Mouse (Mus musculus) spleen, adult 2 months (tissue): Measurements from ENCODE around the gene Rngtt. TPM values are rescaled to one million over a fixed set of nuclear protein-coding genes. Genes with fewer than 3 reads are reported as not detected.

Source experiments
- DNase-seq, 2 experiments: peaks; one replicate each; pipeline versions ENCODE4 v3.0.0 to v3.0.0-alpha.2; 2012 to 2021; ENCODE audit warnings: low spot score in 2 of 2, low read depth in 1 of 2
- H3K27ac ChIP-seq: fragments of 200-500 bp; 2 replicates; pipeline ENCODE4 v1.5.1; 2012; ENCODE audit warnings: low read length, inconsistent platforms; ENCODE audit not compliant: insufficient read depth
- H3K27me3 ChIP-seq: fragments of 200-500 bp; 2 replicates; pipeline ENCODE4 v1.6.1; 2012; ENCODE audit warnings: mild to moderate bottlenecking, moderate library complexity, low read length, inconsistent platforms; ENCODE audit not compliant: control insufficient read depth, insufficient read depth
- H3K36me3 ChIP-seq: fragments of 200-500 bp; 2 replicates; pipeline ENCODE4 v1.6.1; 2012; ENCODE audit warnings: mild to moderate bottlenecking, low read length, inconsistent platforms; ENCODE audit not compliant: control insufficient read depth, insufficient read depth
- H3K4me1 ChIP-seq: fragments of 200-500 bp; 2 replicates; pipeline ENCODE4 v1.6.1; 2011; ENCODE audit warnings: inconsistent platforms; ENCODE audit not compliant: control insufficient read depth, insufficient read depth, insufficient read length
- H3K4me3 ChIP-seq: fragments of 200-500 bp; 2 replicates; pipeline ENCODE4 v1.5.1; 2011; ENCODE audit warnings: mild to moderate bottlenecking, inconsistent platforms; ENCODE audit not compliant: insufficient read depth, insufficient read length; ENCODE audit errors: extremely low read depth
- CTCF ChIP-seq: fragments of 200-500 bp; IDR thresholded peaks from 2 replicates; pipeline ENCODE4 v1.5.1; 2011; ENCODE audit warnings: mild to moderate bottlenecking, inconsistent platforms; ENCODE audit not compliant: insufficient read depth, insufficient read length, insufficient replicate concordance; ENCODE audit errors: extremely low read depth
- POLR2A ChIP-seq: fragments of 200-500 bp; IDR thresholded peaks from 2 replicates; pipeline ENCODE4 v1.6.1; 2011; ENCODE audit warnings: low read depth, low read length, inconsistent platforms
- WGBS: fragments of 180-500 bp; shearing (Covaris S2); methylation state at CpG from one replicate; pipeline ENCODE4 v1.1.7; 2018; 5-methylcytosine and 5-hydroxymethylcytosine counted together
- polyA plus RNA-seq: library from polyadenylated mRNA; depleted of rRNA; stranded (reverse); fragments of >200 nt; gene quantifications from 2 replicates; pipeline ENCODE4 v1.2.3, GENCODE M21; 2012

The Rngtt gene
- polyA plus RNA-seq, 1 experiment, result 2.4 TPM

DNA sequence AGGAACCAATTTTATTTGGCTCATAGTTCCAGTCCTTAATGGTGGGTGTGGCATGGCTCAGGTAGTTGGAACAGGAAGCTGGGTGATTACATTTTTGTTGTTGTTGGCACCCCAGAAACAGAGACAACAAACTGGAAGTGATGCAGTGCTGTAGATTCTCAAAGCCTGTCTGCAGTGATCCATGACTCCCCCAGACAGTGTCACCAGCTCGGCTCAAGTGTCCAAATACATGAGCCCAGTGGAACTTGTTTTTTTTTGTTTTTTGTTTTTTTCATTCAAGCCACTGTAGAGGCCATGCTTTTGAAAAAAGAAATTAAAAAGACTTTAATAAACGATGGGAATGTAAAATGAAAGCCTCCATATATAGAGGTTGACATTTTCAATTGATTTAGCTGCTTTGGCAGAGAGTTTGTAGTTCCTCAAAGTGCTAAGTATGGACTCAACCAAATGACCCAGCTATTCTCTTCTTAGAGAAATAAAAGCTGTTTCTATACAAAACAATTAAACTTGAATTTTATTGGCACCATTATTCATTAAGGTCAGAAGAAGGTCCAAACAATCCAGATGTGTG, 95.7 kb downstream of the Rngtt start:
- TF ChIP-seq POLR2A (no peak), CTCF (no peak)
- Histone ChIP-seq H3K4me3 (no peak overlapping the region), H3K4me1 (no peaks in the 10 kb centered on the region), H3K36me3 (no peaks in the 10 kb centered on the region; the same call in 1 of the 2 replicates), H3K27me3 (no peaks in the 10 kb centered on the region), H3K27ac (no peak overlapping the region)
- 76% methylated on average over 2 of the region's 2 CpGs for WGBS
- DNase-seq, result no peak

DNA sequence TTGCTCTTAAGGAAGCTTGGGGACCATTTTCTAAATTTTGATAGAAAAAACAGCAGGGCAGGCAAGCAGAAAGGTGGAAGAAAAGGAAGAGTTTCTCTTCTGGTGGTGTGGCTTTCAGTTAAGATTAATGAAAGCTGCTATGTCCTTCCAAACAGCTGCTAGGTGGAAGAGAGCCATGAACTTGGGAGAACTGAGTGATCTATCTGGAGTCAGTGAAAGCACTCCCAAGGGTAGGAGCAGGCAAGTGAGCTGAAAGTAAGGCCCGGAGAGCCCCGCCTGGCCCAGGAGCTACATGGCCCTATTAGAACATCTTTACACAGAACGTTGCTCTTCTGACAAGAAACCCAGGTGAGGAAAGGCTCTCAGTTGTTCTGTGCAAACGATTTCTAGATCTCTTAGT, 103.7 kb downstream of the Rngtt start:
- DNase-seq, result no peak
- Histone ChIP-seq H3K4me3 (no peak overlapping the region), H3K4me1 (no peaks in the 10 kb centered on the region), H3K27me3 (no peaks in the 10 kb centered on the region), H3K27ac (no peak overlapping the region), H3K36me3 (no peaks in the 10 kb centered on the region; the same call in 1 of the 2 replicates)
- TF ChIP-seq CTCF, result no peak
- no peak for TF ChIP-seq POLR2A
- 88% methylated on average over 4 of the region's 4 CpGs for WGBS

DNA sequence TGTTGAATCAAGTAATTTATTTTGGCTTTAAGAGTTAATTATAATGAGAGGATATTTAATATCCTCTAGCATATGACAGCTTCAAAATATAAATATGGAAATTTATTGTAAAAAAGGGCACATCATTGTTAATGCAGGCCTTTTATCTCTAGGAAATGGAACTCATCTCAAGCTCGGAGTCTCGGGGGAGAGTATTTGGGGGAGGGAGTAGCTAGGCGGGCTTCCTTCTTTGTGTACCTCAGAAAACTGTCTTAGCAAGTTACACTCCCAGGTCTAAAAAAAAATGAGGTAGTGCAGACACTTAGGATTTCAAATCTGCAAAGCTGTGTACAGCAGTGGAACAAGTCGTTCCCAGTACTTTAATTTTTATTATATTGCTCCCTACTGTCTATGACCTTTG, 104.7 kb downstream of the Rngtt start:
- no peak overlapping the region for H3K4me3 ChIP-seq
- 77% methylated on average over 4 of the region's 4 CpGs for WGBS

DNA sequence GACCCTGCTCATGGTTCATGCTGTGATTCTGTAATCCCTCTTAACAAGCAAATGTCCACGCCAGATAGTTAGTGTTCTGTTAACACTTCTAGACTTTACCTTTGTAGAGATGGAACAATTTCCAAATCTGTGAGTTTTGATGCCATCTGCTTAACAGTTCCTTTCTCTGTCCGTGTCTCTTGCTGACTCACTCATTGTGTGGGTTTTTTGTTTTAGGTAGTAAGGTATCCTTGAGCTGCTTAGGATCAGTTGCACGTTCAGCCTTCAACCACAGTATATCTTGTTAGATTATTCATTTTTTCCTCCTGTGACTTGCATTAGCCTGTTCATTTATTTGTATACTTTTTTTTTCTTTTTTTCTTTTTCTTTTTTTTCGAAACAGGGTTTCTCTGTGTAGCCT, 107.3 kb downstream of the Rngtt start:
- no peak for TF ChIP-seq CTCF
- no peak for TF ChIP-seq POLR2A
- 83% methylated on average over 4 of the region's 4 CpGs for WGBS
- Histone ChIP-seq H3K27ac (no peak overlapping the region), H3K4me3 (no peak overlapping the region), H3K36me3 (no peaks in the 10 kb centered on the region), H3K4me1 (no peaks in the 10 kb centered on the region), H3K27me3 (no peaks in the 10 kb centered on the region)
- DNase-seq, result no peak

More for the DNA sequence above, 104.7 kb downstream of the Rngtt start:
- Histone ChIP-seq H3K27ac (no peak overlapping the region), H3K4me1 (no peaks in the 10 kb centered on the region), H3K36me3 (no peaks in the 10 kb centered on the region; the same call in 1 of the 2 replicates), H3K27me3 (no peaks in the 10 kb centered on the region)
- DNase-seq, result no peak
- TF ChIP-seq CTCF, result no peak

DNA sequence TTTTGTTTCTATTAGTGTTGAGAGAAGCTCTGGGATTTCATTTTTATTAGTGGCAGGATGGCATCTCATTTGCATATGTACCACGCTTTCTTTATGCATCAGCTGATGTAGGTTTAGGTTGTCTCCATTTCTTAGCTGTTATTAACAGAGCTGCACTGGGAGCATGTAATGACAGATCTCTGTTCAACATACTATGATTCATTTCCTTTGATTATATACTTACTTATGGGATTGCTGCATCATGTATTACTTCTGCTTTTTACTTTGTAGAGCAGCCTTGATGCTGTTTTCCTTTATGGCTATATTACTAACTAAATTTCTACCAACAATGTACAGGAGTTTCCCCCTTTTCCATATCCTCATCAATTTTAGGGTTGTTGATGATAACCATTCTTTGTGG, 109.5 kb downstream of the Rngtt start:
- Histone ChIP-seq H3K4me1 (no peaks in the 10 kb centered on the region), H3K4me3 (no peak overlapping the region), H3K27me3 (no peaks in the 10 kb centered on the region), H3K36me3 (no peaks in the 10 kb centered on the region), H3K27ac (no peak overlapping the region)
- WGBS, result 58% methylated on average over 1 of the region's 1 CpGs
- TF ChIP-seq POLR2A (no peak), CTCF (no peak)
- no peak for DNase-seq

DNA sequence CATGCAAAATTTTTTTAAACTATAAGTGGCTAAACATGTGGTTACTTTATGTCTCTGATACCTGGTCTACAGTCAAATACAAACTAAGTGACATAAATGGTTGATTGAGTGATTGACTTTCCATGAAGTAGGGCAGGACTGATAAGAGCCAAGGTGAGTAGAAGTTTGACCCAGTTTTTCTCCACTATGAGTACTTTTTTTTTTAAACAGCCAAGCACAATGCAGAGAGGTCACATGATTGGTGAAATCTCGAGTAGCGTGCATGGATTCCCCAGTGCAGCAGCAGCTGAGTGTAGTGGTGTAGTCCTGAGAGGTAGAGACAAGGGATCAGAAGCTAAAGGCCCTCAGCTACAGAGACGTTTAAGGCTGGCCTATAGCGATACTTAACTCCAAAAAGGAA, 118.7 kb downstream of the Rngtt start:
- DNase-seq, result no peak
- H3K27me3 ChIP-seq, result no peaks in the 10 kb centered on the region
- H3K4me1 ChIP-seq, result no peaks in the 10 kb centered on the region
- 89% methylated on average over 4 of the region's 4 CpGs for WGBS
- no peak overlapping the region for H3K27ac ChIP-seq
- H3K36me3 ChIP-seq, result no peaks in the 10 kb centered on the region
- TF ChIP-seq POLR2A, result no peak
- no peak for TF ChIP-seq CTCF
- H3K4me3 ChIP-seq, result no peak overlapping the region

DNA sequence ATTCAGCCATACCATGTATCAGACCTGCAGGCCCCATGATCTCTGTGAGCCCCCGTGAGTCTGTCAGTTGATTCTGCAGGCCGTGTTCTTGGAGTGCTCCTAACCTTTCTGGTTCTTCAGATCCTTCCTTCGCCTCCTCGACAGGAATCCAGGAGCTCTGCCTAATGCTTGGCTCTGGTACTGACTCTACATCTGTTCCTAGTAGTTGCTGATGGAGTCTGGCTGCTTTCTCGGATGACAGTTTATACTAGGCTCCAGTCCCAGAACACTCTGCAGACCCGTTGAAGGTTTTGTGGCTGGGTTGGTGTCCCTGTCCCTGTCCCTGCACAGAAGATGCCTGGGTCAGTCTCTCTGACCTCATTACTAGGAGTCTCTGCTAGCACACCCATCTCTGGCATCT, 131.8 kb downstream of the Rngtt start:
- TF ChIP-seq POLR2A, result no peak
- TF ChIP-seq CTCF, result no peak
- H3K36me3 ChIP-seq, result no peaks in the 10 kb centered on the region
- WGBS, result 98% methylated on average over 6 of the region's 6 CpGs
- H3K27me3 ChIP-seq, result no peaks in the 10 kb centered on the region
- H3K4me1 ChIP-seq, result no peaks in the 10 kb centered on the region
- H3K27ac ChIP-seq, result no peak overlapping the region
- no peak overlapping the region for H3K4me3 ChIP-seq
- DNase-seq, result no peak
